Mouse (Mus musculus) heart, adult 8-10 months (tissue): Measurements from ENCODE around the gene Flywch1. TPM values are rescaled to one million over a fixed set of nuclear protein-coding genes. Genes with fewer than 3 reads are reported as not detected.
A peak's percentile ranks its signal among the peaks of the same experiment; 100 is the strongest.

Experiments used
- DNase-seq: peaks from one replicate; pipeline ENCODE4 v3.0.0; 2022; ENCODE audit warnings: low spot score
- total RNA-seq, 4 experiments: library from RNA; stranded (reverse); gene quantifications; 2 replicates each; pipeline ENCODE4 v1.2.4; 2022

Gene Flywch1
- total RNA-seq, 4 experiments from 2014 or later, result 40.8 to 42.0 (median 40.9) TPM

DNA sequence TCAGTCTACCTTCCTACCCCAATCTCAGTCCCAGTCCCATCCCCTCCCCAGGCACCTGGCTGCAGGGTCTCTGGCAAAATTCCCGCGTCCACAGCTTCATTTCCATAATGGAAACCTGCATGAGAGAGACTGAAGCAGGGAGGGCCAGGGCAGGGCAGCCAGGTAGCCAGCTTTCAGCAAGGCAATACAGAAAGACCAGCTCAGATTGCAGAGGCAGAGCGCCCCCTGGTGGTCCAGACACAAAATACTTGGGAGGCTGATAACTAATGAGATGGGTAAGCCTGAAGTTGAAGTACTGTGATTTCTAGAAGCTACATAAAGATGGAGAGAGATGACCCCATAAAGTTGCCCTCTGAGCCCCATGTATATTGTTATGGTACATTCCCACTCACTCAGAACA is 65.2 kb downstream of the Flywch1 start:
- DNase-seq, result peak; percentile 56

GRCm38 (mm10) chr17:23705525-23706104 is 65.8 kb downstream of the Flywch1 start:
- no peak for DNase-seq

DNA sequence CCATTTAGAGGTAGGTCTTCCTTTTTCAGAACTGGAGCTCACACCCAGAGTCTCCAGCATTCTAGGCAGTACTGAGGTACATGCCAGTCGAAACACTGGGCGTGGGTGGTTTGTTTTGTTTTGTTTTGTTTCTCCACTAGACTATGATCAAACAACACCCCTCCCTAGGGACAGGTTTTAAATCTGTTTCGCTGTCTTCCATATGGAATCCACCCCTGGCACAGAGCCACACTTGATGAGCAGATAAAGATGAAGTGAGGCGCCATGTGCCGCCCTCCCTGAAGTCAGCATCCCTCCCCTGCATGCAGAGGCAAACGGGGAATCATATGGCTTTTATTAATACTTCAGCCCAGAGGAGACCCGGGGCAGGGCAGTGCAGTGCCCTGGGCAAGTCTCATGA is 66.7 kb downstream of the Flywch1 start:
- DNase-seq, result no peak

GRCm38 (mm10) chr17:23703301-23703700 is 68.1 kb downstream of the Flywch1 start:
- DNase-seq, result no peak

Other genes starting within 250 kb of the Flywch1 start
- gene Zfp213, start 207.4 kb downstream of the Flywch1 start, total RNA-seq, result 1 to 10 TPM; 4.9 to 6.5 (median 5.8) TPM
- 1 to 10 TPM; 1.9 to 5.9 (median 4.4) TPM for gene Zfp13, start 172.1 kb downstream of the Flywch1 start, total RNA-seq
- gene Zscan10, start 170.7 kb downstream of the Flywch1 start, total RNA-seq, result not detected
- gene Mmp25, start 126.3 kb downstream of the Flywch1 start, total RNA-seq, result under 1 TPM in 1 of 4 experiments, not detected in 3; 0.06 TPM
- gene Bicdl2, start 111.1 kb downstream of the Flywch1 start, total RNA-seq, result not detected
- gene Hcfc1r1, start 98.0 kb downstream of the Flywch1 start, total RNA-seq, result 100 to 1,000 TPM; 200 to 231 (median 211) TPM
- gene Thoc6, start 97.7 kb downstream of the Flywch1 start, total RNA-seq, result 10 to 100 TPM in 3 of 4 experiments, 1 to 10 TPM in 1; 8.8 to 11.6 (median 11.0) TPM
- 100 to 1,000 TPM in 2 of 4 experiments, 10 to 100 TPM in 2; 55.7 to 113 (median 85.0) TPM for gene Tnfrsf12a, start 94.1 kb downstream of the Flywch1 start, total RNA-seq
- not detected for gene Cldn6, start 92.4 kb downstream of the Flywch1 start, total RNA-seq
- gene Cldn9, start 87.6 kb downstream of the Flywch1 start, total RNA-seq, result under 1 TPM in 1 of 4 experiments, not detected in 3; 0.19 TPM
- not detected for gene 1520401A03Rik, start 48.8 kb downstream of the Flywch1 start, total RNA-seq
- 1 to 10 TPM in 2 of 4 experiments, under 1 TPM in 2; 0.78 to 1.5 (median 1.1) TPM for gene Pkmyt1, start 45.3 kb downstream of the Flywch1 start, total RNA-seq
- gene Paqr4, start 30.7 kb downstream of the Flywch1 start, total RNA-seq, result 10 to 100 TPM; 22.4 to 29.0 (median 26.4) TPM
- under 1 TPM in 1 of 4 experiments, not detected in 3; 0.26 TPM for gene Kremen2, start 25.8 kb downstream of the Flywch1 start, total RNA-seq
- gene Flywch2, start 14.5 kb upstream of the Flywch1 start, total RNA-seq, result 1 to 10 TPM in 1 of 4 experiments, under 1 TPM in 2, not detected in 1; 0.41 to 1.2 (median 0.87) TPM
- gene Srrm2, start 18.9 kb upstream of the Flywch1 start, total RNA-seq, result 100 to 1,000 TPM; 151 to 179 (median 164) TPM
- gene Elob, start 57.5 kb upstream of the Flywch1 start, total RNA-seq, result 100 to 1,000 TPM; 321 to 411 (median 362) TPM
- not detected for gene Prss33, start 64.5 kb upstream of the Flywch1 start, total RNA-seq
- not detected for gene Prss32, start 72.3 kb upstream of the Flywch1 start, total RNA-seq
- gene Prss41, start 72.6 kb upstream of the Flywch1 start, total RNA-seq, result under 1 TPM in 2 of 4 experiments, not detected in 2; 0.14 to 0.16 TPM
- gene Prss21, start 96.5 kb upstream of the Flywch1 start, total RNA-seq, result not detected
- not detected for gene Dcpp1, start 109.3 kb upstream of the Flywch1 start, total RNA-seq
- gene Dcpp2, start 109.3 kb upstream of the Flywch1 start, total RNA-seq, result not detected
- gene Dcpp3, start 145.9 kb upstream of the Flywch1 start, total RNA-seq, result not detected
- gene Sbp, start 170.1 kb upstream of the Flywch1 start, total RNA-seq, result not detected
- gene Sbpl, start 183.7 kb upstream of the Flywch1 start, total RNA-seq, result not detected
- gene Prss30, start 209.0 kb upstream of the Flywch1 start, total RNA-seq, result not detected
- gene Prss22, start 226.5 kb upstream of the Flywch1 start, total RNA-seq, result not detected